Mouse (Mus musculus): ENCODE results near the gene Ldb1.

- TF ChIP-seq TAL1 (IDR thresholded peaks at IDR 0.05; ENCODE audit: low read length) (no peak), GATA1 (IDR thresholded peaks at IDR 0.05; ENCODE audit: low read length) (no peak)
Measured at GRCm38 (mm10) chr19:45988238-45988637, 56.8 kb downstream of the Ldb1 start.

Measured in erythroblast, embryonic 14.5 days (primary cell).